9 mouse cellular contexts compared by ENCODE assay signal in genomic region chr4:117645031-117645435, GRCm38 (mm10). TPM values are rescaled to one million over a fixed set of nuclear protein-coding genes. Genes with fewer than 3 reads are reported as not detected.
A peak's percentile ranks its signal among the peaks of the same experiment; 100 is the strongest.
DNase-seq lines count a peak whose midpoint lies in the region; ATAC-seq lines count a peak whose summit lies in the region.
"Had no signal": no experiment of that assay in that cellular context is flagged by ENCODE, and none has a peak within 500 bp of the region (broad histone marks: within the 10 kb centered on the region; RNA-seq: fewer than 3 reads in every experiment).

No protein-coding gene starts in this region.

- H3K4me2 ChIP-seq in hindbrain, embryonic 12.5 days (replicated peaks), result peak overlapping the region; percentile 32
- peak overlapping the region; percentile 24 for H3K4me2 ChIP-seq in neural tube, embryonic 13.5 days

- peak overlapping the region; percentile 93 for H3K27ac ChIP-seq in hindbrain, embryonic 12.5 days
- peak overlapping the region; percentile 91 for H3K27ac ChIP-seq in neural tube, embryonic 13.5 days (replicated peaks)

- peak; percentile 39 for DNase-seq in layer of hippocampus, adult 11-12 months (ENCODE audit: low spot score)
- no peak for DNase-seq in layer of hippocampus, postnatal 25 days (ENCODE audit: extremely low spot score in 1 of 2, low spot score in 1 of 2)
- DNase-seq in cerebellum, postnatal 14 days, result peak; percentile 87 to 88
- no peak for DNase-seq in ovary, postnatal 10 days (ENCODE audit: low spot score)
- DNase-seq in embryo, embryonic 11 days, result no peak
- DNase-seq in left cerebral cortex, adult 9 months (ENCODE audit: low spot score in 2 of 2), result no peak
- DNase-seq: lung, adult 18-20 months had no signal

- H3K27me3 ChIP-seq in hindbrain, embryonic 12.5 days, result no peaks in the 10 kb centered on the region
- no peaks in the 10 kb centered on the region for H3K27me3 ChIP-seq in neural tube, embryonic 13.5 days

- ATAC-seq in hindbrain, embryonic 12.5 days (ENCODE audit: low FRiP score), result peak; percentile 90
- ATAC-seq in neural tube, embryonic 13.5 days (ENCODE audit: low read depth), result peak; percentile 85

- no peak overlapping the region; the same call in 1 of the 2 replicates for H3K9ac ChIP-seq in hindbrain, embryonic 12.5 days
- H3K9ac ChIP-seq in neural tube, embryonic 13.5 days, result no peak overlapping the region; the same call in 1 of the 2 replicates

- H3K9me3 ChIP-seq in hindbrain, embryonic 12.5 days (replicated peaks), result no peaks in the 10 kb centered on the region
- H3K9me3 ChIP-seq in neural tube, embryonic 13.5 days, result no peaks in the 10 kb centered on the region

- no peak overlapping the region for H3K4me3 ChIP-seq in hindbrain, embryonic 12.5 days
- H3K4me3 ChIP-seq in neural tube, embryonic 13.5 days, result no peak overlapping the region

- H3K4me1 ChIP-seq in hindbrain, embryonic 12.5 days, result peaks cover 59% of the 10 kb centered on the region
- peaks cover 62% of the 10 kb centered on the region for H3K4me1 ChIP-seq in neural tube, embryonic 13.5 days (replicated peaks)

- 33% methylated on average over 22 of the region's 22 CpGs for WGBS in hindbrain, embryonic 12.5 days
- 21% methylated on average over 22 of the region's 22 CpGs for WGBS in neural tube, embryonic 13.5 days

- H3K36me3 ChIP-seq in hindbrain, embryonic 12.5 days, result peaks cover 5% of the 10 kb centered on the region; the same call in 1 of the 2 replicates
- 0 out of 2 replicates have a peak, but pooled peaks cover 3% of the 10 kb centered on the region for H3K36me3 ChIP-seq in neural tube, embryonic 13.5 days

RNA-seq across cellular contexts. Expression of gene Dmap1, which starts 37.0 kb away (rescaled TPM):
- 10 to 100 TPM; 35.8 to 39.6 TPM for total RNA-seq in layer of hippocampus, postnatal 25 days (2021)
- polyA plus RNA-seq in hindbrain, embryonic 12.5 days (2016; fragmentation: Nextera tagmentation; extraction: Ambion mirVana), result 70.3 and 72.1 TPM in 2 replicates
- 67.3 and 70.8 TPM in 2 replicates for polyA plus RNA-seq in neural tube, embryonic 13.5 days (2015; fragmentation: Nextera tagmentation; extraction: Ambion mirVana)

Comparison
In these comparisons a context has a peak if more than half of its experiments do, and no peak if none do; other contexts are left out.
1. DNase-seq: peak in layer of hippocampus, adult 11-12 months (single experiment) and cerebellum, postnatal 14 days (2 of 2); none in layer of hippocampus, postnatal 25 days (0 of 2), ovary, postnatal 10 days (single experiment), embryo, embryonic 11 days (single experiment) and left cerebral cortex, adult 9 months (0 of 2).